Mouse (Mus musculus) bone marrow macrophage, adult 2 months (primary cell): ENCODE measurements around the gene Mrc2.

Experiments used
- CTCF ChIP-seq: IDR thresholded peaks from 2 replicates; pipeline ENCODE4 v1.5.1; 2012; ENCODE audit warnings: low read depth, mild to moderate bottlenecking, low read length, moderate library complexity
- POLR2A ChIP-seq: IDR thresholded peaks from 2 replicates; pipeline ENCODE4 v1.6.1; 2012; ENCODE audit warnings: mild to moderate bottlenecking, low read depth, low read length, borderline replicate concordance

DNA sequence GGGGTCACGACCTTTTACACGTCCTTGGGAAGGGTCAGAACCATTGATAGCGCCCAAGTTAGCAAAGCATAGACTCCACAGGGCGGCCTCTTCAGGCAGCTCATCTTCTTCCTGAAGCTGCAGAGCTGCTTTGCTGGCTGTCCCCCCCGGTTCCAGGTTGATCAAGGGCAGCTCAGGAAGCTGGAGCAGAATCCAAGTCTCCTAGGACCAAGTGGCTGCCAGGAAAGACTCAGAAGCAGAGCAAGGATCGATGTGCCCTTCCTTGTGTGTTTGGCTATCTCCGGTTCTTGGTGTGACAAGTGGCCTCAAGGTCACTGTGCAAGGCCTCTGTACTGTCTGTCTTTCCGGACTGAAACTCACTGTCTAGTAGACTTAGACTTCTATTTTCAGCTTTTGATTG lies 81.4 kb downstream of the Mrc2 start:
- TF ChIP-seq CTCF (no peak), POLR2A (no peak)
